Mouse (Mus musculus) cerebellum, postnatal 36 days (tissue): ENCODE results near the gene Tmem121.
"Not testable (repeated sequence)": the region's sequence is repeated elsewhere in the genome, so short reads cannot be mapped to it uniquely, and the experiment has no call there.

Experiments used
- DNase-seq, 2 experiments: peaks; one replicate each; pipeline ENCODE4 v3.0.0; 2021 to 2022; ENCODE audit warnings: mixed read lengths in 2 of 2

The Tmem121 gene

GRCm38 (mm10) chr12:113221289-113221688 is 35.6 kb downstream of the Tmem121 start:
- peak; percentile 19 to 36 for DNase-seq

- peak; percentile 73 to 76 for DNase-seq
Observed at GRCm38 (mm10) chr12:113222121-113222636, 36.4 kb downstream of the Tmem121 start.

DNA sequence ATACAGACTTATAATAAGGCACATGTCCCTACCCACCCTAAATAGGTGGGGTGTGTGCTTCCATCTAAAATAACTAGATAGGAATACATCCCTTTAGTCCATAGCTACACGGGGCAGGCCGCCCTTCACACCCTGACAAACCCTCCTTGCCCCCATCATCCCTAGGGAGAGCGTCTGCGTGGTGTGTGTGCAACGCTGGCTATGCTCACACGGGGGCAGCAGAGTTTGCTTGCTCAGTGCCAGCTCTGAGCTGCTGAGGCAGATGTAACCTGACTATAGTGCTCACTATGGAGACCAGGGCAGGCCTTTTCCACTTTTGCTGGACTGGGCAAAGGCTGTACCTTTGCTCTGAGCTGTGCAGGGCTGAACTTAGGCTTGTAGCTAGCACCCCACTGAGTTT is 37.0 kb downstream of the Tmem121 start:
- DNase-seq = peak in 1 of 2 experiments; percentile 23

GRCm38 (mm10) chr12:113224206-113224605 is 38.5 kb downstream of the Tmem121 start:
- no peak for DNase-seq

DNA sequence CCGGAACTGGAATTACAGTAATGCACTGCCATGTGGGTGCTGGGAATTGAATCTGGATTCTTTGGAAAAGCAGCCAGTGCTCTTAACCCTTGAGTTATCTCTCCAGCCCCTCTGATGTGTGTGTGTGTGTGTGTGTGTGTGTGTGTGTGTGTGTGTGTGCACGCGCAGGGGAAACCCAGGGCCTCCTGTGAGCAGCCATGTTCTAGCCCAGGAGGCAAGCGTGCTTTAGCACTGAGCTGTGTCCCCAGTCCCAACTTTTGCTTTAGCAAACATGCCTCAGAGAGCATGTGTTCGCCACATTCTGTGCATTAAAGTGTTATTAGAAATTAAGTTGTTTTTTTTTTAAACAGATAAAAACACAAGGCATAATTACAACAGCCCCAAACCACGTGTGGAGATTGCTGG is 39.0 kb downstream of the Tmem121 start:
- no peak for DNase-seq

GRCm38 (mm10) chr12:113227970-113228593 is 42.4 kb downstream of the Tmem121 start:
- DNase-seq = no peak

- DNase-seq = no peak
Observed at GRCm38 (mm10) chr12:113230741-113231140, 45.0 kb downstream of the Tmem121 start.

- DNase-seq = not testable (repeated sequence)
Observed at GRCm38 (mm10) chr12:113231551-113232263, 46.0 kb downstream of the Tmem121 start.

DNA sequence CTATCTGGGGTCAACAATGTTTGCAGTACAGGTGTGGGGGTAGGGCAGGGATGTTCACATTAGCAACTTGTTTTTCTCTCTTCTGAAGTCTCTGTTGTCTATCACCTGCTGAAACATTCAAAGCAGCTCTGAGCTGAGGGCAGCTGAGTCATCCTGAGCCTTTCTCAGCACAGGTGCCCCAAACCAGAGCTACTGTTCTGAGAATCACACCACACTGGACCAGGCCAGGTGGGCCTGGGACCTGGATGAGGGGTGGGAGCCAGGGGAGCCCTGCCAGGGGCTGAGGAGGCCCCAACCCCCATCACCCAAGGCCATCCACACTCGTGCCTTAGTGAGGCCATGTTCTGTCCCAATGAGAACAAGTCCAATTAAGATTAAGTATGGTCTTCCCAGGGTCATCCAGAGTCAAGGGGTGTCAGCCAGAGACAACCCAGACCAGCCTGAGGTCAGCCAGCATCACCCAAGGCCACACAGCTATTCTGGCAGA is 46.6 kb downstream of the Tmem121 start:
- DNase-seq = not testable (repeated sequence)
